Mouse (Mus musculus): ENCODE data around the gene BC051665. TPM values are rescaled to one million over a fixed set of nuclear protein-coding genes. Genes with fewer than 3 reads are reported as not detected.

BC051665 gene
- not detected for polyA plus RNA-seq (2017; shearing (Covaris generic))

DNA sequence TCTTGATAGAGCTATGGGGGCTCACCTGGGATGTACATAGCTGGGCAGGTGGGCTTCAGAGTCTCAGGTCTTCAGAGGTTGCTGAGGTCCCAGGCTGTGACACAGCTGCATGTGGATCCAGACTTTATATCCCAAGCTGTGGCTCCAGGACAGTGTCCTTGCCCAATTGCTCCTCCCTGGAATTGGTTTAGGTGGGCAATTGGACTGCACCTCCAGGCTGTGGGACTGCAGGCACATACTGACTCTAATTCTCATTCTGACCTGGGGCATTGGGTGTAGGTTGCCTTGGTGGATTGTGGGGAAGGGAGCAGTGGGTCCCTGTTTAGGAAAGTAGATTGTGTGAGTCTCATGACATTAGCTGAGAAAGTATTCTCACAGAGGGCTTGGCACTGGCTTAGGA is at the start of gene BC051665:
Gene BC051665 (minus strand): TSS at position 101 of the 400 bp plus-strand sequence.

DNA sequence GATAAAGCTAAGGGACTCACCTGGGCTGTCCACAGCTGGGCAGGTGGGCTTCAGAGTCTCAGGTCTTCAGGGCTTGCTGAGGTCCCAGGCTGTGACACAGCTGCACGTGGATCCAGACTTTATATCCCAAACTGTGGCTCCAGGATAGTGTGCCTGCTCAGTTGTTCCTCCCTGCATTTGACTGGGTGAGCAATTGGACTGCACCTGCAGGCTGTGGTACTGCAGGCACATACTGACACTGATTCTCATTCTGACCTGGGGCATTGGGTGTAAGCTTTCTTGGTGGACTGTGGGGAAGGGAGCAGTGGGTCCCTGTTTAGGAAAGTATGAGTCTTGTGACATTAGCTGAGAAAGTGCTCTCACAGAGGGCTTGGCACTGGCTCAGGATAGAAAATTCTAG is 16.6 kb upstream of the BC051665 start, which contains the start of gene Ctsll3:
Gene Ctsll3 (minus strand): TSS at position 101 of the 400 bp plus-strand sequence.

Other genes starting within 250 kb of the BC051665 start
- gene Dapk1, start 184.4 kb downstream of the BC051665 start, polyA plus RNA-seq (2017; shearing (Covaris generic)), result 7.6 TPM
- not detected for gene Ctsll3, start 16.5 kb upstream of the BC051665 start, polyA plus RNA-seq (2017; shearing (Covaris generic))
- 2.3 TPM for gene 4930486L24Rik, start 78.1 kb upstream of the BC051665 start, polyA plus RNA-seq (2017; shearing (Covaris generic))
- gene Gm49392, start 110.5 kb upstream of the BC051665 start, polyA plus RNA-seq (2017; shearing (Covaris generic)), result not detected
- 3.4 TPM for gene Ctla2b, start 111.1 kb upstream of the BC051665 start, polyA plus RNA-seq (2017; shearing (Covaris generic))
- not detected for gene Tpbpb, start 118.5 kb upstream of the BC051665 start, polyA plus RNA-seq (2017; shearing (Covaris generic))
- not detected for gene Gm49393, start 149.2 kb upstream of the BC051665 start, polyA plus RNA-seq (2017; shearing (Covaris generic))
- not detected for gene Gm49391, start 150.2 kb upstream of the BC051665 start, polyA plus RNA-seq (2017; shearing (Covaris generic))
- gene Ctla2a, start 150.3 kb upstream of the BC051665 start, polyA plus RNA-seq (2017; shearing (Covaris generic)), result 14.0 TPM
- gene Tpbpa, start 155.6 kb upstream of the BC051665 start, polyA plus RNA-seq (2017; shearing (Covaris generic)), result not detected
- not detected for gene Ctsj, start 219.6 kb upstream of the BC051665 start, polyA plus RNA-seq (2017; shearing (Covaris generic))